Mouse (Mus musculus) liver, postnatal 0 days (tissue): ENCODE measurements around the gene Abca2. TPM values are rescaled to one million over a fixed set of nuclear protein-coding genes. Genes with fewer than 3 reads are reported as not detected.

Source experiments
- ATAC-seq: fragments of 200-750 bp; cut with Nextera tagmentation; 2 replicates; pipeline ENCODE4 v1.8.0; 2017; ENCODE audit warnings: mild to moderate bottlenecking, moderate library complexity
- DNase-seq: peaks from one replicate; pipeline ENCODE4 v3.0.0-alpha.2; 2016
- H3K27ac ChIP-seq: fragments of 300-500 bp; sonication (generic); 2 replicates; pipeline ENCODE4 v1.5.1; 2014; ENCODE audit warnings: antibody characterized with exemption, moderate library complexity, mild to moderate bottlenecking, low read depth
- H3K27me3 ChIP-seq: fragments of 300-500 bp; sonication (generic); 2 replicates; pipeline ENCODE4 v1.6.1; 2014; ENCODE audit warnings: low read length, control low read depth, mixed read lengths; ENCODE audit not compliant: insufficient read depth
- H3K36me3 ChIP-seq: fragments of 300-500 bp; sonication (generic); replicated peaks from 2 replicates; pipeline ENCODE4 v1.6.1; 2014; ENCODE audit warnings: mild to moderate bottlenecking, control low read depth, low read length, moderate library complexity, mixed read lengths; ENCODE audit not compliant: insufficient read depth
- H3K4me1 ChIP-seq: fragments of 300-500 bp; sonication (generic); 2 replicates; pipeline ENCODE4 v1.6.1; 2014; ENCODE audit warnings: antibody characterized with exemption, mild to moderate bottlenecking, control low read depth; ENCODE audit not compliant: insufficient read depth
- H3K4me2 ChIP-seq: fragments of 300-500 bp; sonication (generic); 2 replicates; pipeline ENCODE4 v1.6.1; 2014; ENCODE audit warnings: low read depth, mild to moderate bottlenecking, low read length, moderate library complexity, mixed read lengths
- H3K4me3 ChIP-seq: fragments of 300-500 bp; sonication (generic); 2 replicates; pipeline ENCODE4 v1.5.1; 2014; ENCODE audit warnings: low read depth, low read length
- H3K9ac ChIP-seq: fragments of 300-500 bp; sonication (generic); replicated peaks from 2 replicates; pipeline ENCODE4 v1.6.1; 2014; ENCODE audit warnings: mild to moderate bottlenecking, moderate library complexity
- H3K9me3 ChIP-seq: fragments of 300-500 bp; sonication (generic); 2 replicates; pipeline ENCODE4 v1.6.1; 2016; ENCODE audit warnings: mild to moderate bottlenecking, control low read depth, low read length, mixed read lengths
- CTCF ChIP-seq: sonication (generic); IDR thresholded peaks from 2 replicates; pipeline ENCODE4 v1.5.1; 2016; ENCODE audit warnings: antibody characterized with exemption, low read depth
- EP300 ChIP-seq: IDR thresholded peaks from 2 replicates; pipeline ENCODE4 v1.6.1; 2016; ENCODE audit warnings: antibody characterized with exemption, low read depth, mild to moderate bottlenecking
- WGBS: fragments of 180-500 bp; shearing (Covaris S2); extraction: QIAGEN DNeasy Blood & Tissue Kit; methylation state at CpG from one replicate; pipeline ENCODE4 v1.1.7; 2014; ENCODE audit not compliant: insufficient replicate concordance; 5-methylcytosine and 5-hydroxymethylcytosine counted together
- polyA plus RNA-seq: library from polyadenylated mRNA; unstranded; fragments of >200 nt; fragmentation: Nextera tagmentation; extraction: Ambion mirVana; gene quantifications from 2 replicates; pipeline ENCODE4 v1.2.1, GENCODE M21; 2015

Gene Abca2
- polyA plus RNA-seq, 1 experiment from 2014 or later, result 0.87 TPM

GRCm38 (mm10) chr2:25468962-25469915, 40.7 kb downstream of the Abca2 start:
- DNase-seq (no peak), ATAC-seq (no peak)
- no peaks in the 10 kb centered on the region for H3K27me3 ChIP-seq
- 62% methylated on average over 10 of the region's 10 CpGs for WGBS
- H3K27ac ChIP-seq, result no peak overlapping the region
- no peak overlapping the region for H3K4me2 ChIP-seq
- no peak overlapping the region for H3K4me3 ChIP-seq
- no peaks in the 10 kb centered on the region for H3K9me3 ChIP-seq
- no peaks in the 10 kb centered on the region for H3K36me3 ChIP-seq
- no peak for TF ChIP-seq EP300
- no peak for TF ChIP-seq CTCF
- no peak overlapping the region for H3K9ac ChIP-seq
- peaks cover 10% of the 10 kb centered on the region; the same call in 1 of the 2 replicates for H3K4me1 ChIP-seq

GRCm38 (mm10) chr2:25469969-25470368, 41.5 kb downstream of the Abca2 start, which contains the start of gene Ptgds:
Gene Ptgds, minus strand, starts transcription at chr2:25470046.
- no peak for ATAC-seq
- Histone ChIP-seq H3K9me3 (no peaks in the 10 kb centered on the region), H3K27ac (no peak within 1 kb of the TSS), H3K4me2 (no peak within 1 kb of the TSS), H3K36me3 (no peaks in the 10 kb centered on the region), H3K9ac (no peak within 1 kb of the TSS), H3K27me3 (no peaks in the 10 kb centered on the region), H3K4me1 (peaks cover 5% of the 10 kb centered on the region; the same call in 1 of the 2 replicates), H3K4me3 (no peak within 1 kb of the TSS)
- 67% methylated on average over 6 of the region's 6 CpGs for WGBS
- no peak for DNase-seq
- TF ChIP-seq EP300, result no peak
- TF ChIP-seq CTCF, result no peak

DNA sequence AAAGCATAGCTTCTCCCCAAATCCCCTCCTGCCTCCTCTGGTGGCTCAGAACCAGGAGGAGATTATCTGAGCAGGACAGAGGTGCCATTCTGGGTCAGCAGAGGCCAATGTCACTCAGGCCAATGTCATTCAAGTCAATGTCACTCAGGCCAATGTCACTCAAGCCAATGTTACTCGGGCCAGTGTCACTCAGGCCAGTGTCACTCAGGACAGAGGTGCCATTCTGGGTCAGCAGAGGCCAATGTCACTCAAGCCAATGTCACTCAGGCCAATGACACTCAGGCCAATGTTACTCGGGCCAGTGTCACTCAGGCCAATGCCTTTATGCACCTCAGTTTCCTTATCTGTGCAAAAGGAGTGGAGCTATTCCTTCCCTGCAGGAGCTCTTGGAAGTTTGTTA, 44.0 kb downstream of the Abca2 start:
- ATAC-seq, result peak; percentile 81
- Histone ChIP-seq H3K4me1 (no peaks in the 10 kb centered on the region), H3K9ac (no peak overlapping the region), H3K27me3 (no peaks in the 10 kb centered on the region), H3K9me3 (no peaks in the 10 kb centered on the region), H3K36me3 (no peaks in the 10 kb centered on the region), H3K27ac (no peak overlapping the region), H3K4me3 (no peak overlapping the region), H3K4me2 (no peak overlapping the region)
- 81% methylated on average over 2 of the region's 2 CpGs for WGBS
- TF ChIP-seq CTCF, result no peak
- no peak for TF ChIP-seq EP300
- no peak for DNase-seq

GRCm38 (mm10) chr2:25477541-25477940, 49.0 kb downstream of the Abca2 start:
- WGBS, result 78% methylated on average over 8 of the region's 8 CpGs
- Histone ChIP-seq H3K4me3 (no peak overlapping the region), H3K36me3 (no peaks in the 10 kb centered on the region), H3K27me3 (no peaks in the 10 kb centered on the region), H3K9ac (no peak overlapping the region), H3K4me2 (no peak overlapping the region), H3K9me3 (no peaks in the 10 kb centered on the region), H3K4me1 (no peaks in the 10 kb centered on the region), H3K27ac (no peak overlapping the region)
- DNase-seq (no peak), ATAC-seq (no peak)
- TF ChIP-seq EP300 (no peak), CTCF (no peak)

DNA sequence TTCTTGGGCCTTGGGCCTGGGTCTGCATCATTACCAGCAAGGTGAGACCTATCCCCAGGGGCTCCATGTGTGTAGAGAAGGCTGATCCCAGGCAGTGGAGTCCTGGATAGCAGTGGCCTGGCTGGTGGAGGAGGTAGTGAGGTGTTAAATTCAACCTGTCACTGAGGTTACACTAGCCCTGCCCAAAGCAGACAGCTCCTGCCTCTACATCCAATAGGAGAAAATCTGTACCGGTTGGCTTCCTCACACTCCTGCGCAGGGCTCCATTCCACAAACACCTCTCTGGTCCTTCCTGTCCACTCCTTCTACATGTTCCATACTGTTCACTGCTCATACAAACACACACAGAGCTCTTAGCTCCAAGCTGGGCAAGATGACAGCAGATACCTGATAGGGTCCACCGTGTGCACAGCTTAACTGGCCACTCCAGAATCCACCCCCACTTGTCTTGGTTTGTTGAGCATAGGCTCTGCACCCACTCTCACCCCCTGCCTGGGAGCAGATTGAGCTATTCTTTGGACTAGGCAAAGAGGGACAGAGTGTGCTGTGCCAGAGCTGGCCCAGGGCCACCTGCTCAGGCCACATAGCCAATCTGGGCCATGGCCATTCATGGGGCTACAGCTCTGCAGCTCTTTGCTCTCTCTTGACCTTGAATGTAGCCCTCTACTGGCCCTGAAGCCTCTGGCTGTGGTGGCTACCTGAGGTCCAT, 49.6 kb downstream of the Abca2 start:
- WGBS, result 90% methylated on average over 3 of the region's 3 CpGs
- Histone ChIP-seq H3K27ac (no peak overlapping the region), H3K27me3 (no peaks in the 10 kb centered on the region), H3K4me2 (no peak overlapping the region), H3K36me3 (no peaks in the 10 kb centered on the region), H3K4me3 (no peak overlapping the region), H3K4me1 (no peaks in the 10 kb centered on the region), H3K9ac (no peak overlapping the region), H3K9me3 (no peaks in the 10 kb centered on the region)
- DNase-seq, result no peak
- no peak for ATAC-seq
- no peak for TF ChIP-seq CTCF

- Histone ChIP-seq H3K36me3 (no peaks in the 10 kb centered on the region), H3K9ac (no peak overlapping the region), H3K4me1 (0 out of 2 replicates have a peak, but pooled peaks cover 2% of the 10 kb centered on the region), H3K27me3 (no peaks in the 10 kb centered on the region), H3K4me3 (no peak overlapping the region), H3K27ac (no peak overlapping the region), H3K9me3 (no peaks in the 10 kb centered on the region), H3K4me2 (no peak overlapping the region)
- 61% methylated on average over 10 of the region's 10 CpGs for whole genome bisulfite sequencing
- no peak for ATAC-seq
- DNase-seq, result no peak
- no peak for TF ChIP-seq EP300
- TF ChIP-seq CTCF, result no peak
These were observed 51.2 kb downstream of the Abca2 start for GRCm38 (mm10) chr2:25479551-25480311.
